Mouse (Mus musculus) heart, adult 9 months (tissue): ENCODE data around the gene Pias4.

ENCODE experiments used
- DNase-seq, 2 experiments: peaks; one replicate each; pipeline ENCODE4 v3.0.0; 2022; ENCODE audit warnings: low spot score in 2 of 2

The Pias4 gene

DNA sequence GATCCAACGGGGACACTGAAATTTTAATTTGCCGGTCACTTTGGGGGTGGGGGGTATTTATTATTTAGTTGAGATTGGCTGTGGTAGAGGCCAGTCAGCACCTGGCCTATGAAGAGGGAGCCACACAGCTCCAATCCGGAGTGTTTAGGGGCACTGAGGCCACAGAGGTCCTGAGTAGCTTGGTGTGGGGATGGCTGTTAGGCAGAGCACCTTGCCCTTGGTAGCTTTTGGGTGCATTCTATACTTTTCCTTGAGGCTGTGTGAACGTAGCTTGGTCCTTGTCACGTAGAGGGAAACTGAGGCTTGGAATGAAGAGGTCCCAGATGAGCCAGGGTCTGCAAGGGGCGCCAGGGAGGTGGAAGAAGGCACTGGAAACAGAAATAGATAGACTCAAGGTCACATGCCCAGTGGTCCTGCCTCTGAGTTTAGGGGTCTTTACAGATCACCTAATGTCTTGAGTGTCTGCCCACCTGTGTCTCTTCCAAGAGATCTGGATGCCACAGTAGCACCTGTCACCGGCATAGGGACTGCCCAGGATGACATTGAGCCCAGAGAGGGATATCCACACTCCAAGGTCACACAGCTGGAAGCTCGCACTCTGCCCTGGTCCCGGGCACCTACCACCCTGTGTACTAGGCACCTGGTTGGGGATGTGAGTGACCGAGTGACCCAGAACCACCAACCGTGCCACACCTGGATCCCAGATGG, 28.7 kb downstream of the Pias4 start:
- DNase-seq: no peak

DNA sequence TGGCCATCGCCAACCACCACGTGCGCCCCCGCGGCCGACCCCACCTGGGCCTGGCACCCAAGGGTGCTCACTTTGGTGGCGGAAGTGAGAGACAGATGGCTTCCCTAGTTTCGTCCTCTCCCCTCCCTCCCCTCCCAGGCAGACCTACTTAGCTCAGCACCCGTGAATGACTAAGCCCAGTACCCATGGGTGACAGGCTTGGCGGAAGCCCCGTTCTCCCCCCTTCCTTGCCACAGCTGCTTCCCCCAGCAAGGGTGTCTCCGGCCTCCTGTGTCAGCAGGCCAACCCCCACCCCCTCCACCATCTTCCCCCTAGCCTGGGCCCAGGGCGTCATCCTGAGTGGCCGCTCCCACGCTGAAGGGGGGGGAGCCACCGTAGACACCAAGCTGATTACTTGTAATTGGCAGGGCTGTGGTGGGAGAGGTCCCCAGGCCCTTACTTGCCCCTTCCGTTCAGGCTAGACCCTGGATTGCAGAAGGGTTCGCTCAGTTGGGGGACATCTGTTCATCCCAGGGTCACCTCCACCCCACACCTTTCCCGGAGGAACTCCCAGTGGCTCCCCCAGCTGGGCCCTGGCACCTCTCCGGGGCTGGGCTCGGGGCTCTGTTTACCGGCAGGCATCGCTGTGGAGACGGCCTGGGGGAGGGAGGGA, 29.5 kb downstream of the Pias4 start:
- peak in 1 of 2 experiments; percentile 63 for DNase-seq

GRCm38 (mm10) chr10:81137252-81138130, 30.2 kb downstream of the Pias4 start:
- peak; percentile 99 for DNase-seq

GRCm38 (mm10) chr10:81136706-81137231, 31.0 kb downstream of the Pias4 start:
- DNase-seq: peak; percentile 79 to 81

- peak; percentile 83 to 84 for DNase-seq
Measured at GRCm38 (mm10) chr10:81135831-81136705, 31.7 kb downstream of the Pias4 start.

GRCm38 (mm10) chr10:81134966-81135681, 32.6 kb downstream of the Pias4 start, which contains the start of gene Zbtb7a:
Zbtb7a (plus strand) TSS chr10:81135220.
- peak in 1 of 2 experiments; percentile 45 for DNase-seq

GRCm38 (mm10) chr10:81134181-81134587, 33.5 kb downstream of the Pias4 start:
- peak; percentile 82 to 90 for DNase-seq

DNA sequence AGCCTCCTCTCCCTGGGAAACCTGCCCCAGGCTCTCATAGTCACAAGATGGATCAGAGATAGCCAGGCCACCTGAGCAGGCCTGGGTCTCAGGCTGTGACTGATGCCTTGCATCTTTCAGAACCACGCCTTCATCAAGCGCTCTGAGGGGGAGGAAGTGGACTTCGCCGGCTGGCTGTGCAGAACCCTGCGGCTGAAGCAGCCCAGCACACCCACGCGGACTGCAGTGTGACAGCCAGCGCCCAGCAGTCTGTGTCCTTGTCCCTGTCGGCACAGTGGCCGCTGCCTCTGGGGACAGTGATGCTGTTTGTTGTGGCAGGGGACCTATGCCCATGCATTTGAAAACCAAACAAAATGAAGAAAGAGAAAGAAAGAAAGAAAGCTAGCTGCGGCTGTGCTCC, 44.2 kb downstream of the Pias4 start:
- DNase-seq: no peak

- no peak for DNase-seq
Measured at GRCm38 (mm10) chr10:81122889-81123288, 44.8 kb downstream of the Pias4 start.

DNA sequence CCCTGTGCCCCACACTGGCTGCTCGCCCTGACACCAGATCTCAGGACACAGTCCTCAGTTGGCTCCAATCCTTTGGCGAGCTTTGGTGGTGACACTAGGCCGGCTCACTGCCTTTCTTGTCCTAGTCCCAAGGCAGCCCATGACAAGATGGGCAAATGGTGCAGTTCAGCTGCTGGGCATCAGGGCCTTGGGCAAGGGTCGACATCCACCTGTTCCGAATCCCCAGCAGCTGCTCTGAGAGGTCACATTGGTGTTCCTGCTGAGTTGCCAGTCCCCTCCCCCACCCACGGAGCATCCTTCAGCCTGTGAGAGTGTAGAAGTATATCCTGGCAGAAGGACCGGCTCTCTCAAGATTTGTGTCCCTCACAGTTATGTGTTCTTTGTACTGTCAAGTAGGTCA, 47.1 kb downstream of the Pias4 start:
- DNase-seq: no peak

DNA sequence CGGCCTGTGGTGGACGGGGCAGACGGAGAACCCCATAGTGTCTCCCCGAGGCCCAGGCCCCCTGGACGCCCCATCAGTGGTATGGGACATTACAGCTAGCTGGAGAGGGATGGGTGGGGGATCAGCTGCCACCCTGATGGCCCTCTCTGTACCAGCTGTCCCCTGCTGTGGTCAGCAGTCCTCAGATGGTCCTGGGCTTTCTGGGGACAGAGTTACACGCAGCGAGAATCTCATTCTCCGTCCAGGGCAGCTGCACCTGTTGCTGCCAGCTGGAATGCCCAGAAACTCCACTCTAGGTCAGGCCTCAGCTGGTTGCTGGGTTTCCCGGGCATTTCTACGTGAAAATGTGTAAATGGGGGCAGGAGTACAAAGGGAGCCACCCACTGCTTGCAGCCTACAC, 48.1 kb downstream of the Pias4 start:
- no peak for DNase-seq

GRCm38 (mm10) chr10:81112946-81113345, 54.8 kb downstream of the Pias4 start:
- DNase-seq: no peak

DNA sequence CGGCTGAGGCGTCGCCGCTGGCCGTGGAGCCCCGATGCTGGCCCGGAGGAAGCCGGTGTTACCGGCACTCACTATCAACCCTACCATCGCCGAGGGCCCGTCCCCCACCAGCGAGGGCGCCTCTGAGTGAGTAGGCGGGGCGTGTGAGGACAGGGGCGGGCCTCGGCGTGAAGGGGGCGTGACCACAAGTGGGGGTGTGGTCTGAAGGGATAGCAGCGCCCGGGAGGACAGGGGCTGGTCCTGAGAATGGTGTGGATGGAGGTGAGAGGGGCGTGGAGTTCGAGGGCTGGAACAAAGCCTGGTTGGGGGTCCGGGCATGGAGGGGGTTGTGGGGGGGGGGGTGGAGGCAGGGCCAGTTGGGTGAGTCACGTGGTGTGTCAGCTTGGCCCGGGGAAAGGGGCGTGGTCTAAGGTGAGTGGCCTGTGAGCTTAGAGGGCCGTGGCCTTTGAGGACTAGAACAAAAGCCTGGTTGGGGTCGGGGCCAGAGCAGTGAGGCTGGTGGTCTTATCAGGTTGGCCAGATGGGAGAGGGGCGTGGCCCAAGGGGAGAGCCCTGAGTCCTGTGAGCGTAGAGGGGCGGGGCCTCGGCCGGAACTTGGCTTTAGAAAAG, 61.5 kb downstream of the Pias4 start:
- peak; percentile 80 to 81 for DNase-seq

DNA sequence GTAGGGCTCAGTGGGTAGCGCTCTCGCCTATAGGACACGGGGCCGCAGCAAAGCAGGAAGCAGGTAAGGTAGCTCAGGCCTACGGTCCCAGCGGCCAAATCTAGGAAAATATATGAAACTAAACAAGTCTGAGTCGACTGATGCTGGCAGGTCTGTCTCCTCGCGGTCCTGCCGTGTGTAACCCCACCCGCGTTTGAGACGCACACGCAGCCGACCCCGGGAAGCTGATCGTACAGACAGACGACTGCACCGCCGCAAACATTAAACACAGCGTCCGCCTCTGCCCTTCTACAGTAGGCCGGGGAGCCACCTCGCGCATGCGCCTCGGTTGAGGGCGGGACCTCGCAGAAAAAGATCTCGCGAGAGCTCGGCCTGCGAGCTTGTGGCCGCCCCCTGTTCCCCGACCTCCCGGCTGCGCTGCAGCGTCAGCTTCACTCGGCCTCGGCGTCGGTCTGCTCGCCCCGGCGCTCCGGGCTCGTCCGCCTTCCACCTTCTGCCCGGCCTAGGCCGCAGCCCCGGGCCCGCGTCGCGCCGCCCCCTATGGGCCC, 62.1 kb downstream of the Pias4 start, which contains the start of gene Map2k2:
TSS of gene Map2k2 (plus strand) at position 351 of the 548 bp plus-strand sequence.
- DNase-seq: peak; percentile 96 to 97
